Mouse (Mus musculus): Measurements from ENCODE around the gene Ap4b1. TPM values are rescaled to one million over a fixed set of nuclear protein-coding genes. Genes with fewer than 3 reads are reported as not detected.

Gene Ap4b1
- polyA plus RNA-seq, 2 experiments, result 11.4 to 12.8 TPM

DNA sequence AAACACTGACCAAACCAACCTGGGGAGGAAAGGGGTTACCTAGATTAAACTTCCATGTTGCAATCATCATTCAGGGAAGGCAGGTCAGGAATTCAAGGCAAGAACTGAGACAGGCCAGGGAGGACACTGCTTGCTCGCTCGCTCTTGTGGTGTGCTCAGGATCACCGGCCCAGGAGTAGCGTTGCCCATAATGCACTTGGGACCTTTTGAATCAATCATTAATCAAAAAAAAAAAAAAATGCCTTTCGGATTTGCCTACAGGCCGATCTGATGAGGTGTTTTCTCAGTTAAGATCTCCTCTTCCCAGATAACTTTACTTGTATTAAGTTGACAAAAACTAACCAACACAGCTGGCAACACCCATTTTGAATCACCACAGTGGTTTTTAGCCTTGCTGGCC, 54.9 kb downstream of the Ap4b1 start:
- H3K27ac ChIP-seq, result no peak overlapping the region
- no peaks in the 10 kb centered on the region for H3K9me3 ChIP-seq (ENCODE audit: control insufficient read depth, low read length)
- ATAC-seq (ENCODE audit: insufficient read depth) (no peak), DNase-seq (ENCODE audit: low read depth in 3 of 3, low spot score in 3 of 3) (no peak)
- no peaks in the 10 kb centered on the region for H3K36me3 ChIP-seq (replicated peaks; ENCODE audit: control insufficient read depth, insufficient read depth, low read depth)
- no peak overlapping the region for H3K4me2 ChIP-seq (ENCODE audit: low read depth)
- H3K27me3 ChIP-seq (ENCODE audit: control insufficient read depth, insufficient read depth, low read length), result no peaks in the 10 kb centered on the region
- H3K4me3 ChIP-seq (ENCODE audit: insufficient read depth in 1 of 2, low read depth in 2 of 2, low read length in 2 of 2), result no peak overlapping the region
- no peak for TF ChIP-seq EP300 (IDR thresholded peaks at IDR 0.05; ENCODE audit: low read depth)
- no peak for TF ChIP-seq CTCF (IDR thresholded peaks at IDR 0.05; ENCODE audit: low read depth)
- WGBS (ENCODE audit: insufficient replicate concordance), result 74% methylated on average over 6 of the region's 6 CpGs
- no peaks in the 10 kb centered on the region for H3K4me1 ChIP-seq (replicated peaks; ENCODE audit: control insufficient read depth in 2 of 2, insufficient read depth in 2 of 2, low read length in 1 of 2)
- H3K9ac ChIP-seq (replicated peaks), result no peak overlapping the region

DNA sequence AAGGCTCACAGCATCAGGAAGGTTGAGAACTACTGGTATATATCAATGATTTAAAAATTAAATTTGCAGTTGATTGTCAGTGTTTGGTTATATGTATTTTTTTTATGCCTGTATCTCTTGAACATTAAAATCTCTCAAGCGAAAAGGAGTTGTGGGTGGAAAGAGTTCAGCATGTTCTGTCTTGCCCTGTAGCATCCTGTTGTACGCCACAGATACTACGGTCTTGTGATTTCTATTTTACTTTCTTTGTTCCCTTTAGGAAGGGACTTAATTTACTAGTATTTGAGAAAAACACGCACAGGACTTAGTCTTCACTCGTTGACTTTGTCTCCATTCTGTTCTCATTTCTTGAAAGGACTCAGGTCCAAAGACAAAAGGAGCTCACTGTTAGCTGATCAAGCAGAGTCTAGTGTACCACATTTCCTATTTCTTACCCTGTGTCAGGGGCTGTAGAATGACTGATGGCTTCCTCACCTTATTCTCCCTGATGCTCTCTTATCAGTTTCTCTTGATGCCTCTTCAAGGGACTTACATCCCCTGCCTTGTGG, 58.2 kb downstream of the Ap4b1 start:
- no peak for TF ChIP-seq EP300 (IDR thresholded peaks at IDR 0.05; ENCODE audit: low read depth)
- no peak for TF ChIP-seq CTCF (IDR thresholded peaks at IDR 0.05; ENCODE audit: low read depth)
- Histone ChIP-seq H3K27me3 (ENCODE audit: control insufficient read depth, insufficient read depth, low read length) (no peaks in the 10 kb centered on the region), H3K4me1 (replicated peaks; ENCODE audit: control insufficient read depth in 2 of 2, insufficient read depth in 2 of 2, low read length in 1 of 2) (no peaks in the 10 kb centered on the region), H3K27ac (no peak overlapping the region), H3K4me2 (ENCODE audit: low read depth) (no peak overlapping the region), H3K9ac (replicated peaks) (no peak overlapping the region), H3K4me3 (ENCODE audit: insufficient read depth in 1 of 2, low read depth in 2 of 2, low read length in 2 of 2) (no peak overlapping the region), H3K9me3 (ENCODE audit: control insufficient read depth, low read length) (no peaks in the 10 kb centered on the region), H3K36me3 (replicated peaks; ENCODE audit: control insufficient read depth, insufficient read depth, low read depth) (no peaks in the 10 kb centered on the region)
- WGBS (ENCODE audit: insufficient replicate concordance), result 75% methylated on average over 5 of the region's 5 CpGs
- DNase-seq (ENCODE audit: low read depth in 3 of 3, low spot score in 3 of 3) (no peak), ATAC-seq (ENCODE audit: insufficient read depth) (no peak)

DNA sequence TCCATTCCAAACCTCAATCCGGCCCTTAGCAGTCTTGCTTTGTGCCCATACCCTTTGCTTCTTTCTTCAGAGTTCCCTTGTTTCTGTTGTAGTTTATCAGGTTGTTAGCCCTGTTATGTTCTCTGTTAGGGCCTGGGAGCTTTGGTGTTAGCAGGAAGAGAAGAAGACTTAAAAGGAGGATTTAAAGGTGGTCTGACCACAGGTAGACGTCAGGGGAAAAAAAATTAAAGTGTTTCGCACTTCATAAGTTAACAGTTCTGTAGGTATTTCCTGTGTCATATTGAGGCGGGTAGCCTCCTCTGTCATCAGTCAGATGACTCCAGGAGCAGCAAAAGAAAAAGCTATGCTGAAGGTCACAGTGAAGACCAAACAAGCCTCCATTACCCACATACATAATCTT, 58.7 kb downstream of the Ap4b1 start:
- H3K27me3 ChIP-seq (ENCODE audit: control insufficient read depth, insufficient read depth, low read length), result no peaks in the 10 kb centered on the region
- H3K4me3 ChIP-seq (ENCODE audit: insufficient read depth in 1 of 2, low read depth in 2 of 2, low read length in 2 of 2), result no peak overlapping the region
- DNase-seq (ENCODE audit: low read depth in 3 of 3, low spot score in 3 of 3), result no peak
- 59% methylated on average over 4 of the region's 4 CpGs for WGBS (ENCODE audit: insufficient replicate concordance)
- H3K27ac ChIP-seq, result no peak overlapping the region
- H3K9me3 ChIP-seq (ENCODE audit: control insufficient read depth, low read length), result no peaks in the 10 kb centered on the region
- no peaks in the 10 kb centered on the region for H3K36me3 ChIP-seq (replicated peaks; ENCODE audit: control insufficient read depth, insufficient read depth, low read depth)
- ATAC-seq (ENCODE audit: insufficient read depth), result no peak
- H3K4me2 ChIP-seq (ENCODE audit: low read depth), result no peak overlapping the region
- no peak overlapping the region for H3K9ac ChIP-seq (replicated peaks)
- TF ChIP-seq CTCF (IDR thresholded peaks at IDR 0.05; ENCODE audit: low read depth) (no peak), EP300 (IDR thresholded peaks at IDR 0.05; ENCODE audit: low read depth) (no peak)
- no peaks in the 10 kb centered on the region for H3K4me1 ChIP-seq (replicated peaks; ENCODE audit: control insufficient read depth in 2 of 2, insufficient read depth in 2 of 2, low read length in 1 of 2)

Other genes starting within 250 kb of the Ap4b1 start
- gene Syt6, start 234.3 kb upstream of the Ap4b1 start, polyA plus RNA-seq (2012; rRNA removed), result 0.01 and 0.02 TPM in 2 replicates
- not detected in 2 replicates for gene Syt6, start 234.3 kb upstream of the Ap4b1 start, polyA plus RNA-seq (2014; fragmentation: Nextera tagmentation; extraction: Ambion mirVana)
- gene Atg4a-ps, start 163.5 kb upstream of the Ap4b1 start, polyA plus RNA-seq (2012; rRNA removed), result 0.04 and 0.10 TPM in 2 replicates
- 0.15 and 0.23 TPM in 2 replicates for gene Atg4a-ps, start 163.5 kb upstream of the Ap4b1 start, polyA plus RNA-seq (2014; fragmentation: Nextera tagmentation; extraction: Ambion mirVana)
- gene Olfml3, start 71.5 kb upstream of the Ap4b1 start, polyA plus RNA-seq (2012; rRNA removed), result 1.2 and 1.3 TPM in 2 replicates
- 1.7 and 2.0 TPM in 2 replicates for gene Olfml3, start 71.5 kb upstream of the Ap4b1 start, polyA plus RNA-seq (2014; fragmentation: Nextera tagmentation; extraction: Ambion mirVana)
- not detected in 2 replicates for gene Gm10964, start 70.2 kb upstream of the Ap4b1 start, polyA plus RNA-seq (2012; rRNA removed)
- not detected in 2 replicates for gene Gm10964, start 70.2 kb upstream of the Ap4b1 start, polyA plus RNA-seq (2014; fragmentation: Nextera tagmentation; extraction: Ambion mirVana)
- 22.4 and 22.7 TPM in 2 replicates for gene Hipk1, start 18.0 kb upstream of the Ap4b1 start, polyA plus RNA-seq (2012; rRNA removed)
- 17.1 and 18.9 TPM in 2 replicates for gene Hipk1, start 18.0 kb upstream of the Ap4b1 start, polyA plus RNA-seq (2014; fragmentation: Nextera tagmentation; extraction: Ambion mirVana)
- gene Dclre1b, start 76 bp upstream of the Ap4b1 start, polyA plus RNA-seq (2012; rRNA removed), result 9.7 and 11.5 TPM in 2 replicates
- gene Dclre1b, start 76 bp upstream of the Ap4b1 start, polyA plus RNA-seq (2014; fragmentation: Nextera tagmentation; extraction: Ambion mirVana), result 24.9 and 27.4 TPM in 2 replicates
- 0.48 and 1.6 TPM in 2 replicates for gene Gm43064, start 53 bp downstream of the Ap4b1 start, polyA plus RNA-seq (2012; rRNA removed)
- gene Gm43064, start 53 bp downstream of the Ap4b1 start, polyA plus RNA-seq (2014; fragmentation: Nextera tagmentation; extraction: Ambion mirVana), result 0.10 and 0.34 TPM in 2 replicates
- 2.0 and 3.2 TPM in 2 replicates for gene Bcl2l15, start 23.1 kb downstream of the Ap4b1 start, polyA plus RNA-seq (2012; rRNA removed)
- 1.5 and 1.7 TPM in 2 replicates for gene Bcl2l15, start 23.1 kb downstream of the Ap4b1 start, polyA plus RNA-seq (2014; fragmentation: Nextera tagmentation; extraction: Ambion mirVana)
- 0.77 and 1.5 TPM in 2 replicates for gene Ptpn22, start 50.3 kb downstream of the Ap4b1 start, polyA plus RNA-seq (2012; rRNA removed)
- gene Ptpn22, start 50.3 kb downstream of the Ap4b1 start, polyA plus RNA-seq (2014; fragmentation: Nextera tagmentation; extraction: Ambion mirVana), result 1.3 and 1.4 TPM in 2 replicates
- 2.6 and 3.3 TPM in 2 replicates for gene Rsbn1, start 104.6 kb downstream of the Ap4b1 start, polyA plus RNA-seq (2012; rRNA removed)
- 3.6 and 3.8 TPM in 2 replicates for gene Rsbn1, start 104.6 kb downstream of the Ap4b1 start, polyA plus RNA-seq (2014; fragmentation: Nextera tagmentation; extraction: Ambion mirVana)
- 1.9 and 3.0 TPM in 2 replicates for gene Phtf1, start 158.6 kb downstream of the Ap4b1 start, polyA plus RNA-seq (2012; rRNA removed)
- gene Phtf1, start 158.6 kb downstream of the Ap4b1 start, polyA plus RNA-seq (2014; fragmentation: Nextera tagmentation; extraction: Ambion mirVana), result 5.9 TPM in 2 replicates

Data from liver, embryonic 14.5 days (tissue).